Mouse (Mus musculus): ENCODE data around the gene Art2b. TPM values are rescaled to one million over a fixed set of nuclear protein-coding genes. Genes with fewer than 3 reads are reported as not detected.
"Not testable (repeated sequence)": the region's sequence is repeated elsewhere in the genome, so short reads cannot be mapped to it uniquely, and the experiment has no call there.

Art2b gene
- polyA plus RNA-seq (2012; rRNA removed), result 2.5 and 4.1 TPM in 2 replicates

DNA sequence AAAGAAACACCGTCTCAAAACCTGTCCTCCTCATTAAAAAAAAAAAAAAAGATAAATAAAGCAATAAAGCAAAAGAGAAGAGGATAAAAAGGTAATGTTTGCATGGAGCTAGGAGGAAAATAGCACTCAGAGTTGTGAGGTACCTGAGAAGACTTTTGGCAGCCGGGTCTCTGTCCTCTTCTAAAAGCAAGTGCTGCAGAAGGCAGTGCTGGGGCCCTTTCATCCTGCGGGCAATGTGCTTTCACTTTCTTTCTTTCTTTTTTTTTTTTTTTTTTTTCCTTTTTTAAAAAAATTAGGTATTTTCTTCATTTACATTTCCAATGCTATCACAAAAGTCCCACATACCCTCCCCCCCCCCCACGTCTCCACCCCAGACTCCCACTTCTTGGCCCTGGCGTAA lies at the start of gene Art2b:
Art2b (minus strand) TSS at position 193 of the 400 bp plus-strand sequence.
- Histone ChIP-seq H3K4me3 (ENCODE audit: low read depth, low read length) (peak within 1 kb of the TSS; percentile 28), H3K4me1 (ENCODE audit: control insufficient read depth, insufficient read depth, insufficient read length, low read length) (no peaks in the 10 kb centered on the region), H3K27me3 (ENCODE audit: control insufficient read depth, insufficient read depth, low read length) (no peaks in the 10 kb centered on the region), H3K36me3 (ENCODE audit: control insufficient read depth, insufficient read depth, low read length) (no peaks in the 10 kb centered on the region), H3K27ac (ENCODE audit: insufficient read depth, low read depth, low read length) (peak within 1 kb of the TSS; percentile 62)
- no peak for TF ChIP-seq POLR2A (IDR thresholded peaks at IDR 0.05; ENCODE audit: low read depth, low read length)
- no peak for TF ChIP-seq CTCF (IDR thresholded peaks at IDR 0.05; ENCODE audit: extremely low read depth, insufficient read length, insufficient replicate concordance, low read depth, low read length)
- WGBS, result 63% methylated on average over 5 of the region's 5 CpGs

DNA sequence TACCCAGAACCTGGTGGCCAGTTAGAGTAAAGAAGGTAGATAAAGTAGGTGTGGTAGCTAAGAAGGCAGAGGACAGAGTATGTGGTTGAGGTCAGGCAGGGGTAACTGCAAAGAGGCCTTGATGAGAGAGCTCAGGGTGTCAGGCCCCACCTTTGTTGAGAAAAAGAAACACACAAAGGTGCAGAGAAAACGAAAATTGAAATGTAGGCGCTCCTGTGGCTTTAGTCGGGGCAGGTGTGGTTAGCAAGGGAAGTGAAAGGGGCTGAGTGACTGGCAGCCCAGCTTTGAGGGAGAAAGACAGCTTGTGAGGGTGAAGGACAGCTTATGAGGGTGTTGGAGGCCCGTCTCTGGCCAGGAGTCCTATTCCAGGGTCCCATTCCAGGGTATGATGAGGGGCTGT lies 49.1 kb upstream of the Art2b start:
- Histone ChIP-seq H3K27ac (ENCODE audit: insufficient read depth, low read depth, low read length) (no peak overlapping the region), H3K4me3 (ENCODE audit: low read depth, low read length) (no peak overlapping the region), H3K4me1 (ENCODE audit: control insufficient read depth, insufficient read depth, insufficient read length, low read length) (no peaks in the 10 kb centered on the region), H3K36me3 (ENCODE audit: control insufficient read depth, insufficient read depth, low read length) (no peaks in the 10 kb centered on the region), H3K27me3 (ENCODE audit: control insufficient read depth, insufficient read depth, low read length) (no peaks in the 10 kb centered on the region)
- TF ChIP-seq CTCF (IDR thresholded peaks at IDR 0.05; ENCODE audit: extremely low read depth, insufficient read length, insufficient replicate concordance, low read depth, low read length), result no peak
- no peak for TF ChIP-seq POLR2A (IDR thresholded peaks at IDR 0.05; ENCODE audit: low read depth, low read length)
- 68% methylated on average over 4 of the region's 4 CpGs for WGBS

DNA sequence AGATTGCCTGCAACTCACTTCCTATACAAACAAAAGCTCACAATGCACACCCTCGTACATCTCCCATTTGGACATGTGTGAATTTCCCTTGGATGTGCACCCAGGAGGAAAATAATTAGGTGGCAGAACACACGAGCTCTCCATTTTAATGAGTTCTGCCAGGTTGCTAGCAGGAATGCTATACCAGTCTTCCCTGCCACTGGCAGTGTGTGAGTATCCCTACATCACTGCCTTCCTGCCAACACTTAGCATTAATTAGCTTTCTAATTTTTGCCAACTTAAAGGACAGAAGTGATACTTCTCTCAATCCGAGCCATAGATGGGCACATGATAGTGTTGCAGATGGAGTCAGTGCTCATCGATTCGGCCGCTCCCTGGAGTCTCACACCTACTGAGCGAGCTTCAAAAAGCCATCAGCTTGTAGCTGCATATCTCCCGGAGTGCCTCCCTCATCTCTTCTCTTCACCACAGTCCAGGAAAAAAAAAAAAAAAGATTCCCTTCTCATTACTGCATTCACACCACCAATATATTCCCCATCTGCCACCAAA lies 48.3 kb upstream of the Art2b start:
- WGBS, result 84% methylated on average over 8 of the region's 8 CpGs
- no peak for TF ChIP-seq POLR2A (IDR thresholded peaks at IDR 0.05; ENCODE audit: low read depth, low read length)
- no peak for TF ChIP-seq CTCF (IDR thresholded peaks at IDR 0.05; ENCODE audit: extremely low read depth, insufficient read length, insufficient replicate concordance, low read depth, low read length)
- no peaks in the 10 kb centered on the region for H3K27me3 ChIP-seq (ENCODE audit: control insufficient read depth, insufficient read depth, low read length)
- no peak overlapping the region for H3K27ac ChIP-seq (ENCODE audit: insufficient read depth, low read depth, low read length)
- no peak overlapping the region for H3K4me3 ChIP-seq (ENCODE audit: low read depth, low read length)
- no peaks in the 10 kb centered on the region for H3K36me3 ChIP-seq (ENCODE audit: control insufficient read depth, insufficient read depth, low read length)
- no peaks in the 10 kb centered on the region for H3K4me1 ChIP-seq (ENCODE audit: control insufficient read depth, insufficient read depth, insufficient read length, low read length)

DNA sequence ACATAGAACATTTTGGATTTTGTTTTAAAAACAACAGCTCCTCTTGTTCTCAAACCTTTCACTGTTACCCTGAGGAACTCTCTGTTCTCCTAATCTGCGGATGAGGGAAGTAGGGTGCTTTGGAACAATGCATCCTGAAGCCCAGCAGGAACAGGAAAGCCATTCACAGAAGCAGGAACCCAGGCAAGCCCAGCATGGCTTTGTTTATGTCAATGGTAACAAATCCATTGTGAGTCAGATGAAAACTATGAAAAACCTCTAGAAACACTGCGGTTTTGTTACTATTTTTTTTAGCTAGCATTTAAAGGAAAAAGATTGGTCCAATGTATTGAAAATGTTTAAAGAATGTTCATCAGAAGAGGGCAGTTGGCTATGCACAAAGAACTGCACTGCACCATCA lies 43.1 kb upstream of the Art2b start:
- Histone ChIP-seq H3K36me3 (ENCODE audit: control insufficient read depth, insufficient read depth, low read length) (no peaks in the 10 kb centered on the region), H3K4me1 (ENCODE audit: control insufficient read depth, insufficient read depth, insufficient read length, low read length) (no peaks in the 10 kb centered on the region), H3K27ac (ENCODE audit: insufficient read depth, low read depth, low read length) (no peak overlapping the region), H3K27me3 (ENCODE audit: control insufficient read depth, insufficient read depth, low read length) (no peaks in the 10 kb centered on the region), H3K4me3 (ENCODE audit: low read depth, low read length) (no peak overlapping the region)
- 64% methylated on average over 2 of the region's 2 CpGs for WGBS
- no peak for TF ChIP-seq CTCF (IDR thresholded peaks at IDR 0.05; ENCODE audit: extremely low read depth, insufficient read length, insufficient replicate concordance, low read depth, low read length)
- TF ChIP-seq POLR2A (IDR thresholded peaks at IDR 0.05; ENCODE audit: low read depth, low read length), result no peak

DNA sequence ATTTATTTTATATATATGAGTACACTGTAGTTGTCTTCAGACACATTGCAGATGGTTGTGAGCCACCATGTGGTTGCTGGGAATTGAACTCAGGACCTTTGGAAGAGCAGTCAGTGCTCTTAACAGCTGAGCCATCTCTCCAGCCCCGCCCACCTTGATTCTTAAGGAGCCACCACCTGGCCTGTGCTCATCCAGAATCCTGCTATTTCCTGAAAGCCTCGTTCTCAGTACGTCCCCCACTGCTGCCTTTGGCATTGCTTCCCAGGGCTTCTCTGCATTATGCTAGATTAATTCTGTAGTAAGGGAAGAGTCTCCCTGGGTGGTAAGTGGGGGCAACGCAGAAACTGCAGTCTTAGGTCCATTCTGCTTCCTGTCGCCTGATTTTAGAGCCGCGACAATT lies 41.8 kb upstream of the Art2b start:
- not testable (repeated sequence) for H3K27ac ChIP-seq (ENCODE audit: insufficient read depth, low read depth, low read length); H3K27me3 ChIP-seq (ENCODE audit: control insufficient read depth, insufficient read depth, low read length); H3K4me1 ChIP-seq (ENCODE audit: control insufficient read depth, insufficient read depth, insufficient read length, low read length); H3K4me3 ChIP-seq (ENCODE audit: low read depth, low read length); H3K36me3 ChIP-seq (ENCODE audit: control insufficient read depth, insufficient read depth, low read length)
- WGBS, result 75% methylated on average over 7 of the region's 7 CpGs

DNA sequence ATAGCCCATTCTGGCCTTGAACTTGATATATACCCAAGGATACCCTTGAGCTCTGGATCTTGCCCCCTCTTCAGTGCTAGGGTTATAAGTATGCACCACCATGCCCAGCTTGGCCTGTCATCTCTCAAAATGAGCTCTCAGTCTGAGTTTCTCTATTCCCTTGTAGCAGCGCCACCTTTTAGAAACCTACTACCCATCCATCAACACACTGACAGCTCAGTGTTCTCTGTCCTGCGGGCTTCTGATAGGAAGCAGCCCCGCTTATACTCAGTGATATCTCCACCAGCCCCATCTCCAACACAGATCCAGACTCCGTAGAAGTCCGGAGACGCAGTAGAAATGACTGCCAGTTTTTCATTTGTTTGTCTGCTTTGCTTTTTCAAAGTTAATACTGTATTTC lies 38.9 kb upstream of the Art2b start:
- no peak for TF ChIP-seq POLR2A (IDR thresholded peaks at IDR 0.05; ENCODE audit: low read depth, low read length)
- no peak for TF ChIP-seq CTCF (IDR thresholded peaks at IDR 0.05; ENCODE audit: extremely low read depth, insufficient read length, insufficient replicate concordance, low read depth, low read length)
- H3K27me3 ChIP-seq (ENCODE audit: control insufficient read depth, insufficient read depth, low read length), result no peaks in the 10 kb centered on the region
- no peak overlapping the region for H3K4me3 ChIP-seq (ENCODE audit: low read depth, low read length)
- no peak overlapping the region for H3K27ac ChIP-seq (ENCODE audit: insufficient read depth, low read depth, low read length)
- 62% methylated on average over 6 of the region's 6 CpGs for WGBS
- no peaks in the 10 kb centered on the region for H3K4me1 ChIP-seq (ENCODE audit: control insufficient read depth, insufficient read depth, insufficient read length, low read length)
- H3K36me3 ChIP-seq (ENCODE audit: control insufficient read depth, insufficient read depth, low read length), result no peaks in the 10 kb centered on the region

DNA sequence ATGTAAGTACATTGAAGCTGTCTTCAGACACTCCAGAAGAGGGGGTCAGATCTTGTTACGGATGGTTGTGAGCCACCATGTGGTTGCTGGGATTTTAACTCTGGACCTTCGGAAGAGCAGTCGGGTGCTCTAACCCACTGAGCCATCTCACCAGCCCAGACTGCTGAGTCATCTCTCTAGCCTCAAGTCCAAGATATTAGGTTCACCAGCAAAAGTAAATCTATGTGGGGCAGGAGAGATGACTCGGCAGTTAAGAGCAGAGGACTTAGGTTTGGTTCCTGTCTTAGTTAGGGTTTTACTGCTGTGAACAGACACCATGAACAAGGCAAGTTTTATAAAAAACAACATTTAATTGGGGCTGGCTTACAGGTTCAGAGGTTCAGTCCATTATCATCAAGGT lies 36.5 kb upstream of the Art2b start:
- H3K4me1 ChIP-seq (ENCODE audit: control insufficient read depth, insufficient read depth, insufficient read length, low read length); H3K36me3 ChIP-seq (ENCODE audit: control insufficient read depth, insufficient read depth, low read length); H3K27ac ChIP-seq (ENCODE audit: insufficient read depth, low read depth, low read length); H3K27me3 ChIP-seq (ENCODE audit: control insufficient read depth, insufficient read depth, low read length); H3K4me3 ChIP-seq (ENCODE audit: low read depth, low read length): not testable (repeated sequence)
- 78% methylated on average over 4 of the region's 4 CpGs for WGBS

DNA sequence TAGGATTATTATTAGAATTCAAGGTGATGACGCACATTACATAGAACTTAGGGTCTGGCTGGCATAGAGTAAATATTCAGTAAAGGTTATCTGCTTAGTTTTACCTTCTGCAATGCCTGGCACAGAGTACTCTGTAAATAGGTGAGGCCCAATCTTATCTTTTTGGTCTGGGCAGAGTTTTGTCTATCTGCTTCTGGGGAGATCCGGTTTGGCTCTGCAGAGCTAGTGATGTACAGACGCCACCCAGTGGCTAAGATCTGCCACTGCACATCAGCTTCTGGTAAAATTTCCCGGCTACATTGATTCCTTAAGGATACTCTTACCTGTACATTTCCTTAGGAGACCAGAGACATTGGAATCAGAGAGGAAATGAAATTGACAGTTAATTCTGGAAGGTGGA lies 35.0 kb upstream of the Art2b start:
- Histone ChIP-seq H3K4me1 (ENCODE audit: control insufficient read depth, insufficient read depth, insufficient read length, low read length) (no peaks in the 10 kb centered on the region; the same call in 1 of the 2 replicates), H3K36me3 (ENCODE audit: control insufficient read depth, insufficient read depth, low read length) (no peaks in the 10 kb centered on the region), H3K27me3 (ENCODE audit: control insufficient read depth, insufficient read depth, low read length) (no peaks in the 10 kb centered on the region), H3K27ac (ENCODE audit: insufficient read depth, low read depth, low read length) (no peak overlapping the region), H3K4me3 (ENCODE audit: low read depth, low read length) (no peak overlapping the region)
- peak; percentile 80; the same call in 1 of the 2 replicates for TF ChIP-seq CTCF (IDR thresholded peaks at IDR 0.05; ENCODE audit: extremely low read depth, insufficient read length, insufficient replicate concordance, low read depth, low read length)
- TF ChIP-seq POLR2A (IDR thresholded peaks at IDR 0.05; ENCODE audit: low read depth, low read length), result no peak
- WGBS, result 10% methylated on average over 4 of the region's 4 CpGs
